In the genomic region with DNA sequence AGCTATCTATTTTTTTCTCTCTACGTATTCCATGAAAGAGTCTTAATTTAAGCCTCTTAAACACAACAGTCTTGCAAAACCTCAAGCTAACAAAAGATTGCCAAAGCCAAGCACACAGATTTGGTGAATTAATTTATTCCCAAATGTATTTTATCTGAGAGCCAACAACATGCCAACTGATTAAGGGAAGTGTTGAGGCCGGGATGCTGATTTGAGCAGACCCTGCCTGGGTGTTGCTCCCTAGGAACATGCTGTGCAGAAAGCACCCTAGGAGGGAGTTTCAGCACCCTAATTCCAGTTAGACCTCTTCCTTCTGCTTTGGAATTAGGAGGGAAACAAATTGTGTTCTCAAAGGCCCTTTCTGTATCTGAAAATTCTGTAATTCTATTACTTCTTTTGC, we compare ENCODE assay signal across 17 mouse cellular contexts.
A peak's percentile ranks its signal among the peaks of the same experiment; 100 is the strongest.
DNase-seq lines count a peak whose midpoint lies in the region; ATAC-seq and TF ChIP-seq lines count a peak whose summit lies in the region.
"Had no signal": no experiment of that assay in that cellular context is flagged by ENCODE, and none has a peak within 500 bp of the region (broad histone marks: within the 10 kb centered on the region; RNA-seq: fewer than 3 reads in every experiment).

No protein-coding gene starts in this region.

- no peaks in the 10 kb centered on the region for H3K9me3 ChIP-seq in forebrain, embryonic 13.5 days (replicated peaks)
- no peaks in the 10 kb centered on the region for H3K9me3 ChIP-seq in forebrain, embryonic 10.5 days
- no peaks in the 10 kb centered on the region for H3K9me3 ChIP-seq in forebrain, embryonic 15.5 days
- H3K9me3 ChIP-seq in forebrain, embryonic 11.5 days (ENCODE audit: control insufficient read depth, low read length), result no peaks in the 10 kb centered on the region
- H3K9me3 ChIP-seq in forebrain, postnatal 0 days (ENCODE audit: low read length), result no peaks in the 10 kb centered on the region
- H3K9me3 ChIP-seq: embryonic facial prominence, embryonic 10.5 days; embryonic facial prominence, embryonic 12.5 days had no signal

- WGBS in forebrain, embryonic 13.5 days, result 83% methylated on average over 2 of the region's 2 CpGs
- WGBS in forebrain, embryonic 10.5 days, result 79% methylated on average over 2 of the region's 2 CpGs
- WGBS in forebrain, embryonic 15.5 days, result 63% methylated on average over 2 of the region's 2 CpGs
- 80% methylated on average over 2 of the region's 2 CpGs for WGBS in forebrain, embryonic 11.5 days
- WGBS in forebrain, postnatal 0 days, result 50% methylated on average over 2 of the region's 2 CpGs

- H3K9ac ChIP-seq in forebrain, embryonic 13.5 days, result no peak overlapping the region
- no peak overlapping the region for H3K9ac ChIP-seq in forebrain, embryonic 15.5 days (replicated peaks)
- H3K9ac ChIP-seq in forebrain, embryonic 11.5 days (ENCODE audit: low read length), result no peak overlapping the region
- H3K9ac ChIP-seq in forebrain, postnatal 0 days, result no peak overlapping the region
- H3K9ac ChIP-seq: embryonic facial prominence, embryonic 12.5 days had no signal

- peak; percentile 51; the same call in 1 of the 2 replicates for ATAC-seq in forebrain, embryonic 13.5 days
- ATAC-seq in forebrain, embryonic 15.5 days (replicated peaks), result peak; percentile 70
- no peak for ATAC-seq in forebrain, embryonic 11.5 days (replicated peaks; ENCODE audit: low FRiP score)
- ATAC-seq in forebrain, postnatal 0 days, result peak; percentile 78

- H3K4me1 ChIP-seq in forebrain, embryonic 13.5 days, result no peaks in the 10 kb centered on the region
- H3K4me1 ChIP-seq in forebrain, embryonic 10.5 days, result no peaks in the 10 kb centered on the region
- peaks cover 19% of the 10 kb centered on the region for H3K4me1 ChIP-seq in forebrain, embryonic 15.5 days
- no peaks in the 10 kb centered on the region for H3K4me1 ChIP-seq in forebrain, embryonic 11.5 days (replicated peaks; ENCODE audit: control insufficient read depth, insufficient read depth, low read length)
- no peaks in the 10 kb centered on the region for H3K4me1 ChIP-seq in forebrain, postnatal 0 days (ENCODE audit: insufficient read depth)
- H3K4me1 ChIP-seq: embryonic facial prominence, embryonic 10.5 days; embryonic facial prominence, embryonic 12.5 days had no signal

- H3K27me3 ChIP-seq in forebrain, embryonic 13.5 days, result no peaks in the 10 kb centered on the region
- no peaks in the 10 kb centered on the region for H3K27me3 ChIP-seq in forebrain, embryonic 10.5 days (ENCODE audit: poor library complexity, severe bottlenecking)
- no peaks in the 10 kb centered on the region for H3K27me3 ChIP-seq in forebrain, embryonic 15.5 days
- H3K27me3 ChIP-seq in forebrain, embryonic 11.5 days (ENCODE audit: control insufficient read depth, insufficient read depth, low read length), result no peaks in the 10 kb centered on the region
- no peaks in the 10 kb centered on the region for H3K27me3 ChIP-seq in forebrain, postnatal 0 days (ENCODE audit: insufficient read depth, low read length)
- H3K27me3 ChIP-seq: embryonic facial prominence, embryonic 12.5 days had no signal

- no peak for TF ChIP-seq CTCF in brain, embryonic 14.5 days (IDR thresholded peaks at IDR 0.05; ENCODE audit: borderline replicate concordance, extremely low read depth, insufficient read depth, insufficient read length)
- no peak for TF ChIP-seq CTCF in forebrain, postnatal 0 days (IDR thresholded peaks at IDR 0.05; ENCODE audit: low read depth)

- DNase-seq in forebrain, embryonic 10.5 days (ENCODE audit: extremely low spot score, low spot score), result no peak
- DNase-seq in forebrain, embryonic 11.5 days (ENCODE audit: low spot score), result no peak
- DNase-seq in brain, embryonic 14.5 days (ENCODE audit: low read depth), result peak; percentile 63
- DNase-seq in forebrain, postnatal 0 days, result peak; percentile 49
- no peak for DNase-seq in heart, postnatal 14 days
- DNase-seq: adrenal gland, adult 2 months; adrenal gland, postnatal 10 days; adrenal gland, postnatal 25 days; cerebellum, adult 11-12 months; cerebellum, adult 2 months; cerebellum, adult 9-10 months; cerebellum, postnatal 10 days; cerebellum, postnatal 25 days had no signal

- intact Hi-C loops in heart, postnatal 14 days (cut with DNase I), result no loop called here

- no peak for TF ChIP-seq POLR2A in brain, embryonic 14.5 days (IDR thresholded peaks at IDR 0.05; ENCODE audit: borderline replicate concordance, extremely low read depth, insufficient read depth, insufficient read length, poor library complexity, severe bottlenecking)

- no peaks in the 10 kb centered on the region for H3K36me3 ChIP-seq in forebrain, embryonic 13.5 days (ENCODE audit: poor library complexity, severe bottlenecking)
- H3K36me3 ChIP-seq in forebrain, embryonic 10.5 days (replicated peaks), result no peaks in the 10 kb centered on the region
- H3K36me3 ChIP-seq in forebrain, embryonic 15.5 days, result no peaks in the 10 kb centered on the region
- H3K36me3 ChIP-seq in forebrain, embryonic 11.5 days (ENCODE audit: control insufficient read depth, insufficient read depth, low read length), result no peaks in the 10 kb centered on the region
- H3K36me3 ChIP-seq in forebrain, postnatal 0 days (ENCODE audit: insufficient read depth), result no peaks in the 10 kb centered on the region
- H3K36me3 ChIP-seq: embryonic facial prominence, embryonic 10.5 days; embryonic facial prominence, embryonic 12.5 days had no signal

- H3K4me2 ChIP-seq in forebrain, embryonic 13.5 days, result no peak overlapping the region
- no peak overlapping the region for H3K4me2 ChIP-seq in forebrain, embryonic 15.5 days (replicated peaks)
- H3K4me2 ChIP-seq in forebrain, embryonic 11.5 days (ENCODE audit: low read depth, low read length, severe bottlenecking), result no peak overlapping the region
- H3K4me2 ChIP-seq in forebrain, postnatal 0 days (ENCODE audit: low read depth), result no peak overlapping the region
- H3K4me2 ChIP-seq: embryonic facial prominence, embryonic 12.5 days had no signal

- H3K4me3 ChIP-seq in forebrain, embryonic 13.5 days, result no peak overlapping the region
- no peak overlapping the region for H3K4me3 ChIP-seq in forebrain, embryonic 10.5 days
- H3K4me3 ChIP-seq in forebrain, embryonic 15.5 days, result no peak overlapping the region
- no peak overlapping the region for H3K4me3 ChIP-seq in forebrain, embryonic 11.5 days (ENCODE audit: low read depth, low read length)
- no peak overlapping the region for H3K4me3 ChIP-seq in forebrain, postnatal 0 days (ENCODE audit: low read depth, low read length)
- H3K4me3 ChIP-seq: embryonic facial prominence, embryonic 10.5 days; embryonic facial prominence, embryonic 12.5 days had no signal

- no peak overlapping the region for H3K27ac ChIP-seq in forebrain, embryonic 13.5 days
- H3K27ac ChIP-seq in forebrain, embryonic 10.5 days, result no peak overlapping the region
- peak overlapping the region; percentile 67 for H3K27ac ChIP-seq in forebrain, embryonic 15.5 days (replicated peaks)
- no peak overlapping the region for H3K27ac ChIP-seq in forebrain, embryonic 11.5 days (ENCODE audit: low read depth, low read length)
- peak overlapping the region; percentile 54 for H3K27ac ChIP-seq in forebrain, postnatal 0 days (ENCODE audit: low read depth, low read length)
- H3K27ac ChIP-seq: embryonic facial prominence, embryonic 10.5 days; embryonic facial prominence, embryonic 12.5 days had no signal

Comparison
In these comparisons a context has a peak if more than half of its experiments do, and no peak if none do; other contexts are left out.
1. H3K27ac ChIP-seq: peak in forebrain, embryonic 15.5 days (single experiment) and forebrain, postnatal 0 days (single experiment); none in forebrain, embryonic 13.5 days (single experiment), forebrain, embryonic 10.5 days (single experiment) and forebrain, embryonic 11.5 days (single experiment).
2. DNase-seq: peak in brain, embryonic 14.5 days (single experiment) and forebrain, postnatal 0 days (single experiment); none in forebrain, embryonic 10.5 days (single experiment), forebrain, embryonic 11.5 days (single experiment) and heart, postnatal 14 days (0 of 2).